Mouse (Mus musculus) brown adipose tissue, adult 24 weeks (tissue): ENCODE data around the gene Pmvk. TPM values are rescaled to one million over a fixed set of nuclear protein-coding genes. Genes with fewer than 3 reads are reported as not detected.

ENCODE experiments used
- H3K27ac ChIP-seq: fragments of 200-500 bp; replicated peaks from 2 replicates; pipeline ENCODE4 v1.5.1; 2012; ENCODE audit warnings: low read depth, mild to moderate bottlenecking, low read length
- H3K4me1 ChIP-seq: fragments of 200-500 bp; 2 replicates; pipeline ENCODE4 v1.6.1; 2012; ENCODE audit warnings: low read length, mixed read lengths; ENCODE audit not compliant: control insufficient read depth, insufficient read depth, insufficient read length
- H3K4me3 ChIP-seq: fragments of 200-500 bp; 2 replicates; pipeline ENCODE4 v1.5.1; 2012; ENCODE audit warnings: low read depth, mild to moderate bottlenecking, low read length, moderate library complexity; ENCODE audit not compliant: insufficient read depth
- polyA plus RNA-seq: library from polyadenylated mRNA; stranded (reverse); fragments of >200 nt; gene quantifications from 2 replicates; pipeline ENCODE4 v1.2.4, GENCODE M21; 2012; ENCODE audit not compliant: missing spikeins, insufficient read depth, insufficient read length

Gene Pmvk
- polyA plus RNA-seq, 1 experiment = 191 TPM

GRCm38 (mm10) chr3:89440691-89441090 is 13.7 kb upstream of the Pmvk start:
- Histone ChIP-seq H3K4me3 (no peak overlapping the region), H3K4me1 (peaks cover 8% of the 10 kb centered on the region; the same call in 1 of the 2 replicates), H3K27ac (no peak overlapping the region)

GRCm38 (mm10) chr3:89448720-89449537 is 5.4 kb upstream of the Pmvk start:
- Histone ChIP-seq H3K27ac (no peak overlapping the region), H3K4me3 (no peak overlapping the region), H3K4me1 (no peaks in the 10 kb centered on the region)

GRCm38 (mm10) chr3:89449541-89449940 is 4.8 kb upstream of the Pmvk start:
- no peak overlapping the region for H3K27ac ChIP-seq

GRCm38 (mm10) chr3:89451916-89452315 is 2.4 kb upstream of the Pmvk start:
- Histone ChIP-seq H3K4me1 (no peaks in the 10 kb centered on the region), H3K27ac (no peak overlapping the region), H3K4me3 (no peak overlapping the region)

More at GRCm38 (mm10) chr3:89449541-89449940, 4.8 kb upstream of the Pmvk start:
- H3K4me1 ChIP-seq = no peaks in the 10 kb centered on the region
- no peak overlapping the region for H3K4me3 ChIP-seq

GRCm38 (mm10) chr3:89455786-89456285 is 1.5 kb downstream of the Pmvk start:
- Histone ChIP-seq H3K27ac (no peak overlapping the region), H3K4me1 (no peaks in the 10 kb centered on the region; the same call in 1 of the 2 replicates), H3K4me3 (no peak overlapping the region)

- H3K4me3 ChIP-seq = no peak overlapping the region
- H3K27ac ChIP-seq = no peak overlapping the region
- H3K4me1 ChIP-seq = no peaks in the 10 kb centered on the region; the same call in 1 of the 2 replicates
Measured at GRCm38 (mm10) chr3:89456726-89457665, 2.7 kb downstream of the Pmvk start.

GRCm38 (mm10) chr3:89458372-89458964 is 4.1 kb downstream of the Pmvk start:
- H3K27ac ChIP-seq = peak overlapping the region; percentile 56
- 0 out of 2 replicates have a peak overlapping the region, but pooled peaks have one; percentile 19 for H3K4me3 ChIP-seq

GRCm38 (mm10) chr3:89458965-89459807 is 4.8 kb downstream of the Pmvk start:
- Histone ChIP-seq H3K27ac (peak overlapping the region; percentile 65), H3K4me1 (no peaks in the 10 kb centered on the region; the same call in 1 of the 2 replicates), H3K4me3 (peak overlapping the region; percentile 81)

More at GRCm38 (mm10) chr3:89458372-89458964, 4.1 kb downstream of the Pmvk start:
- H3K4me1 ChIP-seq = no peaks in the 10 kb centered on the region; the same call in 1 of the 2 replicates

- H3K27ac ChIP-seq = no peak overlapping the region
- no peak overlapping the region for H3K4me3 ChIP-seq
- H3K4me1 ChIP-seq = no peaks in the 10 kb centered on the region
Measured at GRCm38 (mm10) chr3:89468268-89468667, 13.9 kb downstream of the Pmvk start.

- H3K4me1 ChIP-seq = no peaks in the 10 kb centered on the region
- H3K27ac ChIP-seq = no peak overlapping the region
- H3K4me3 ChIP-seq = no peak overlapping the region
Measured at GRCm38 (mm10) chr3:89472280-89472679, 17.9 kb downstream of the Pmvk start.

- no peak overlapping the region for H3K27ac ChIP-seq
- no peak overlapping the region for H3K4me3 ChIP-seq
- no peaks in the 10 kb centered on the region for H3K4me1 ChIP-seq
Measured at GRCm38 (mm10) chr3:89473838-89474237, 19.5 kb downstream of the Pmvk start.

- Histone ChIP-seq H3K4me3 (no peak overlapping the region), H3K27ac (no peak overlapping the region), H3K4me1 (no peaks in the 10 kb centered on the region)
Measured at GRCm38 (mm10) chr3:89479055-89479454, 24.7 kb downstream of the Pmvk start.

- Histone ChIP-seq H3K27ac (no peak overlapping the region), H3K4me3 (no peak overlapping the region)
Measured at GRCm38 (mm10) chr3:89481488-89481887, 27.1 kb downstream of the Pmvk start.

GRCm38 (mm10) chr3:89482249-89482648 is 27.9 kb downstream of the Pmvk start:
- Histone ChIP-seq H3K27ac (no peak overlapping the region), H3K4me1 (no peaks in the 10 kb centered on the region), H3K4me3 (no peak overlapping the region)

More at GRCm38 (mm10) chr3:89481488-89481887, 27.1 kb downstream of the Pmvk start:
- no peaks in the 10 kb centered on the region for H3K4me1 ChIP-seq
